ENCODE assay signal across 8 mouse cellular contexts in genomic region chr17:90962904-90963531, GRCm38 (mm10).
A peak's percentile ranks its signal among the peaks of the same experiment; 100 is the strongest.
DNase-seq lines count a peak whose midpoint lies in the region; ATAC-seq and TF ChIP-seq lines count a peak whose summit lies in the region.

No protein-coding gene starts in this region.

- H3K4me1 ChIP-seq in forebrain, postnatal 0 days (ENCODE audit: insufficient read depth) = no peaks in the 10 kb centered on the region

- no peak overlapping the region for H3K9ac ChIP-seq in forebrain, postnatal 0 days

- DNase-seq in gastrocnemius, postnatal 10 days = peak; percentile 2
- no peak for DNase-seq in gastrocnemius, postnatal 25 days
- peak; percentile 52 for DNase-seq in 416B (ENCODE audit: low read depth)
- peak; percentile 31 to 33 for DNase-seq in cerebellum, adult 18-20 months
- peak; percentile 20 for DNase-seq in forebrain, postnatal 0 days
- peak; percentile 14 for DNase-seq in lung, postnatal 10 days
- DNase-seq in urinary bladder, postnatal 14 days (ENCODE audit: low spot score) = peak; percentile 31
- no peak for DNase-seq in frontal cortex, postnatal 10 days (ENCODE audit: low spot score in 2 of 2)

- no peak overlapping the region for H3K27ac ChIP-seq in forebrain, postnatal 0 days (ENCODE audit: low read depth, low read length)

- peak; percentile 34; the same call in 1 of the 2 replicates for TF ChIP-seq CTCF in forebrain, postnatal 0 days (IDR thresholded peaks at IDR 0.05; ENCODE audit: low read depth)

- no peak overlapping the region for H3K4me2 ChIP-seq in forebrain, postnatal 0 days (ENCODE audit: low read depth)

- no peaks in the 10 kb centered on the region for H3K27me3 ChIP-seq in forebrain, postnatal 0 days (ENCODE audit: insufficient read depth, low read length)

- no peak for ATAC-seq in forebrain, postnatal 0 days

- H3K4me3 ChIP-seq in forebrain, postnatal 0 days (ENCODE audit: low read depth, low read length) = no peak overlapping the region

- H3K9me3 ChIP-seq in forebrain, postnatal 0 days (ENCODE audit: low read length) = no peaks in the 10 kb centered on the region

- WGBS in forebrain, postnatal 0 days = 65% methylated on average over 4 of the region's 4 CpGs

- H3K36me3 ChIP-seq in forebrain, postnatal 0 days (ENCODE audit: insufficient read depth) = no peaks in the 10 kb centered on the region

Comparison
In these comparisons a context has a peak if more than half of its experiments do, and no peak if none do; other contexts are left out.
1. DNase-seq: peak in gastrocnemius, postnatal 10 days (single experiment), 416B (single experiment), cerebellum, adult 18-20 months (2 of 2), forebrain, postnatal 0 days (single experiment), lung, postnatal 10 days (single experiment) and urinary bladder, postnatal 14 days (single experiment); none in gastrocnemius, postnatal 25 days (single experiment) and frontal cortex, postnatal 10 days (0 of 2).